Mouse (Mus musculus) left cerebral cortex, postnatal 4 days (tissue): ENCODE data around the gene Sirt5. TPM values are rescaled to one million over a fixed set of nuclear protein-coding genes. Genes with fewer than 3 reads are reported as not detected.

Experiments
- total RNA-seq, 2 experiments: library from RNA; stranded (reverse); gene quantifications; 2 replicates each; pipeline ENCODE4 v1.2.3; 2021

Gene Sirt5
- total RNA-seq, 2 experiments from 2014 or later: 21.0 to 23.6 TPM

Other genes starting within 250 kb of the Sirt5 start
- 10 to 100 TPM; 34.5 to 37.3 TPM for gene Tbc1d7, start 194.0 kb upstream of the Sirt5 start, total RNA-seq
- 10 to 100 TPM; 29.8 to 31.3 TPM for gene Gfod1, start 61.3 kb upstream of the Sirt5 start, total RNA-seq
- gene Nol7, start 32.9 kb downstream of the Sirt5 start, total RNA-seq: 100 to 1,000 TPM; 102 to 103 TPM
- 10 to 100 TPM; 64.7 to 66.3 TPM for gene Ranbp9, start 115.8 kb downstream of the Sirt5 start, total RNA-seq
- 1 to 10 TPM; 7.0 to 7.9 TPM for gene Mcur1, start 194.7 kb downstream of the Sirt5 start, total RNA-seq